Mouse (Mus musculus) heart, embryonic 16.5 days (tissue): Measurements from ENCODE around the gene Sh3bgrl. TPM values are rescaled to one million over a fixed set of nuclear protein-coding genes. Genes with fewer than 3 reads are reported as not detected.
"Not testable (repeated sequence)": the region's sequence is repeated elsewhere in the genome, so short reads cannot be mapped to it uniquely, and the experiment has no call there.

Experiments used
- ATAC-seq: fragments of 200-750 bp; cut with Nextera tagmentation; replicated peaks from 2 replicates; pipeline ENCODE4 v1.8.0; 2017; ENCODE audit warnings: moderate number of reproducible peaks; ENCODE audit not compliant: insufficient read depth, low FRiP score; ENCODE audit errors: extremely low read depth
- H3K27ac ChIP-seq: fragments of 300-500 bp; sonication (generic); 2 replicates; pipeline ENCODE4 v1.5.1; 2014; ENCODE audit warnings: mild to moderate bottlenecking, low read length, control low read depth, moderate library complexity
- H3K27me3 ChIP-seq: fragments of 300-500 bp; sonication (generic); 2 replicates; pipeline ENCODE4 v1.6.1; 2014; ENCODE audit warnings: low read length, mixed read lengths; ENCODE audit not compliant: control insufficient read depth, insufficient read depth
- H3K36me3 ChIP-seq: fragments of 300-500 bp; sonication (generic); 2 replicates; pipeline ENCODE4 v1.6.1; 2014; ENCODE audit not compliant: control insufficient read depth, insufficient read depth
- H3K4me1 ChIP-seq: fragments of 300-500 bp; sonication (generic); 2 replicates; pipeline ENCODE4 v1.6.1; 2014; ENCODE audit warnings: low read length, mixed read lengths; ENCODE audit not compliant: control insufficient read depth, insufficient read depth
- H3K4me2 ChIP-seq: fragments of 300-500 bp; sonication (generic); 2 replicates; pipeline ENCODE4 v1.6.1; 2014; ENCODE audit warnings: low read depth, mild to moderate bottlenecking, control low read depth, low read length
- H3K4me3 ChIP-seq: fragments of 300-500 bp; sonication (generic); 2 replicates; pipeline ENCODE4 v1.5.1; 2014; ENCODE audit warnings: mild to moderate bottlenecking, control low read depth, low read length
- H3K9ac ChIP-seq: fragments of 300-500 bp; sonication (generic); 2 replicates; pipeline ENCODE4 v1.6.1; 2014; ENCODE audit warnings: low read length, control low read depth
- H3K9me3 ChIP-seq: fragments of 300-500 bp; sonication (generic); replicated peaks from 2 replicates; pipeline ENCODE4 v1.6.1; 2016; ENCODE audit warnings: low read length; ENCODE audit not compliant: control insufficient read depth
- WGBS: fragments of 180-500 bp; shearing (Covaris S2); extraction: QIAGEN DNeasy Blood & Tissue Kit; methylation state at CpG from one replicate; pipeline ENCODE4 v1.1.7; 2014; 5-methylcytosine and 5-hydroxymethylcytosine counted together
- polyA plus RNA-seq: library from polyadenylated mRNA; unstranded; fragments of >200 nt; fragmentation: Nextera tagmentation; extraction: Ambion mirVana; gene quantifications from 2 replicates; pipeline ENCODE4 v1.2.1, GENCODE M21; 2015

Sh3bgrl gene
- 75.2 and 78.3 TPM in 2 replicates for polyA plus RNA-seq

DNA sequence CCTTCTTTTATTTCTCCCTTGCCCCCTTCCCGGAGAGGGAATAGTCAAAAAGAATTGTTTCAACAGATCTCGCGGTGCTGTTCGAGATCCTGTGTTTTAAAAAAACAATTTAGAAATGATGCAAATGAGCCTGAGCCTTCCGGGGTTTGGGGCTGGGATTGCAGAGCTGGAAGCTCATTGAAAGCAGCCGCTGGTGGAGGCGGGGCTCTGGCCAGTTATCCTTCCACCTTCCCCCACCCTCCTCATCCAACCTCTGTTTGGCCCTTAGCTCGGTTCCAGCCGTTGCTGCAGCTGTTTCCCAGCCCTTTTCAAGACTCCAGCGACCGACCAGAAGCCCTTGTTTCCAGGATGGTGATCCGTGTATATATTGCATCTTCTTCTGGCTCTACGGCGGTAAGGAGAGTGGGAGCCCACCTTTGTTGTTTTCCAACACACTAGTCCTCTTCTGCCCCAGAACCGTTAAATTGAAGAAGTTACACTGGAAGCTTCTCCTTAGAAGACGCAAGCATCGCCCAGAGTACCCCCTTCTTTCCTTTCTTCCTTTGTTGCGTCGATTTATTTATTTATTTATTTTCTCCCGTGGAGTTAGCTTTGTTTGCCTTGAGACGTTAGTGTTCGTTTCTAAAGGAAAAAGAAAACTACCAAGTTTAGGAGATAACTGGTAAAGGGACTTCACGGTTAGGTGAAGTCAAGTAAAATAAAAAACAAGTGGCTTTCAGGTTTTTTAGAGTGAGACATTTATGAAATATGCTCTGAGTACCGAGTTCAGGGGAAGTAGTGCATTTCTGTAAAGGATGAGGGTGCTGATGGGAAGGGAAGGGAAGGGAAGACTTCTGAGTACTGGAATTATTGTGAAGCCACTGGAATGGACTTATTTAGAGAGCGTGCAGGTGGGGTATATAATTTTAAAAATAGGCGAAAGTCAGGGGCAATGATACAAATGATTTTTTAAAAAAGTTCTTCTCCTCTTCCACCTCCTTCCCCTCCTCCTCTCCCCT, at the start of gene Sh3bgrl:
Sh3bgrl (plus strand) TSS at position 121 of the 998 bp plus-strand sequence.
- peak within 1 kb of the TSS; percentile 55 for H3K4me2 ChIP-seq
- no peaks in the 10 kb centered on the region for H3K27me3 ChIP-seq
- peak within 1 kb of the TSS; percentile 70 for H3K4me3 ChIP-seq
- no peaks in the 10 kb centered on the region for H3K36me3 ChIP-seq
- peak; percentile 97 for ATAC-seq
- no peaks in the 10 kb centered on the region for H3K9me3 ChIP-seq
- no peaks in the 10 kb centered on the region for H3K4me1 ChIP-seq
- peak within 1 kb of the TSS; percentile 89 for H3K27ac ChIP-seq
- peak within 1 kb of the TSS; percentile 76 for H3K9ac ChIP-seq
- 9% methylated on average over 26 of the region's 26 CpGs for WGBS

DNA sequence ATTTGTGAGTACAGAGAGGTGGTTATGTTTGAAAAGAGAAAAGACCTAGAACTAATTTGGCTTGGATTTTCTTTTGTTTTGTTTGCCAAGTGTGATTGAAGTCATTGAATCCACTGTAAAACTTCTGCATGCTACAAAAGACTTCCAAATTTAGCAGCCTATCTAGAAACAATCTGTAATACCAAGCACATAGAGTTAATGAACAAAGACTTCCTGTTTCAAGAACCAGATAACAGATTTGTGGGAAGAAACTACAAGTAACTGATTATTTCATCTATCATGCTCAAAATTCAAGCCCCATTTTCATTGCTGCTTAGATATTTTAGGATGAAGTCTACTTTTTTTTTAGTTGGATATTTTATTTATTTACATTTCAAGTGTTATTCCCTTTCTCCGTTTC, 47.4 kb upstream of the Sh3bgrl start:
- H3K27me3 ChIP-seq: no peaks in the 10 kb centered on the region
- no peak overlapping the region for H3K4me3 ChIP-seq
- H3K9ac ChIP-seq: no peak overlapping the region
- H3K36me3 ChIP-seq: no peaks in the 10 kb centered on the region
- 61% methylated on average over 1 of the region's 1 CpGs for WGBS
- no peak overlapping the region for H3K27ac ChIP-seq
- H3K4me2 ChIP-seq: no peak overlapping the region
- no peak for ATAC-seq
- H3K9me3 ChIP-seq: no peaks in the 10 kb centered on the region
- H3K4me1 ChIP-seq: no peaks in the 10 kb centered on the region

DNA sequence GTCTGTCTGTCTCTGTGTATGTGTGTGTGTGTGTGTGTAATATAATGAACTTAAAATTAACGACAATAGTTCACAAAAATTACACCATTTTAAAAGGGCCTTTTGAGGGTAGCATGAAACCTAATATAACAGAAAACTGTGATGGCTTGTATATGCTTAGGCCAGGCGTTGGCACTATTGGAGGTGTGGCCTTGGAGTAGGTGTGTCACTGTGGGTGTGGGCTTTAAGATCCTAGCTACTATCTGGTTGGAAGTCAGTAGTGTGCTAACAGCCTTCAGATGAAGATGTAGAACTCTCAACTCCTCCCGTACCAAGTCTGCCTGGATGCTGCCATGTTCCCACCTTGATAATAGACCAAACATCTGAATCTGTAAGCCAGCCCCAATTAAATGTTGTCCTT, 23.4 kb upstream of the Sh3bgrl start:
- Histone ChIP-seq H3K27ac (no peak overlapping the region), H3K9ac (no peak overlapping the region), H3K9me3 (no peaks in the 10 kb centered on the region), H3K4me3 (no peak overlapping the region), H3K4me2 (no peak overlapping the region), H3K27me3 (no peaks in the 10 kb centered on the region), H3K36me3 (no peaks in the 10 kb centered on the region), H3K4me1 (no peaks in the 10 kb centered on the region)
- no peak for ATAC-seq
- WGBS: 74% methylated on average over 3 of the region's 3 CpGs

DNA sequence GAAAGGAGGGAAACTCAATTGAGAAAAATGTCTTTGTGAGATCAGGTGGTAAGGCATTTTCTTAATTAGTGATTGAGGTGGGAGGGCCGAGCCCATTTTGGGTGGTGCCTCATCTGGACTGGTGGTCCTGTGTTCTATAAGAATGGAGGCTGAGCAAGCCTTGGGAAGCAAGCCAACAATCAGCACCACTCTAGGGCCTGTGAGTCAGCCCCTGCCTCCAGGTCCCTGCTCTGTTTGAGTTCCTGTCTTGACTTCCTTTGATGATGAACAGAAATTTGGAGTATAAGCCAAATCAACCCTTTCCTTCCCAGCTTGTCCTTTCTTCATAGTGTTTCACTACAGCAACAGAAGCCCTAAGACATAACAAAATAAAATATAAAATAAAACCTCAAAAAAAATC, 19.4 kb upstream of the Sh3bgrl start:
- Histone ChIP-seq H3K4me3 (no peak overlapping the region), H3K9ac (no peak overlapping the region), H3K4me1 (no peaks in the 10 kb centered on the region), H3K36me3 (no peaks in the 10 kb centered on the region), H3K9me3 (no peaks in the 10 kb centered on the region), H3K27ac (no peak overlapping the region), H3K4me2 (no peak overlapping the region), H3K27me3 (no peaks in the 10 kb centered on the region)
- no peak for ATAC-seq
- 60% methylated on average over 1 of the region's 1 CpGs for WGBS

- Histone ChIP-seq H3K4me2 (no peak overlapping the region), H3K9ac (no peak overlapping the region), H3K27me3 (no peaks in the 10 kb centered on the region), H3K36me3 (no peaks in the 10 kb centered on the region), H3K4me3 (no peak overlapping the region), H3K4me1 (no peaks in the 10 kb centered on the region), H3K27ac (no peak overlapping the region), H3K9me3 (no peaks in the 10 kb centered on the region)
- no peak for ATAC-seq
- WGBS: 23% methylated on average over 3 of the region's 3 CpGs
Observed at GRCm38 (mm10) chrX:109076355-109076754, 18.8 kb upstream of the Sh3bgrl start.

DNA sequence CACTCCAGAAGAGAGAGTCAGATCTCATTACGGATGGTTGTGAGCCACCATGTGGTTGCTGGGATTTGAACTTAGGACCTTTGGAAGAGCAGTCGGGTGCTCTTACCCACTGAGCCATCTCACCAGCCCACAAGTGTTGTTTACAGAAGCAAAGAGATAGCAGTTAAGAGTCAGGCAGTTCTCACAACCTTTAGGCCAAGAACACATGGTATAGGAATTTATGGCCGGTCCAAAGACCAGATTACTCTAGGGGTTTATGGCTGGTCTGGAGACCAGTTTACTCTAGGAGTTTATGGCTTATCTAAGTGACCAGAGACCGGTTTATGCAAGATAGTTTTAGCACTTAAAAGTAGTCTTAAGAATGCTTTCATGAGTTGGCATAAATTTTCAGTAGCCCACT, 15.8 kb upstream of the Sh3bgrl start:
- H3K4me1 ChIP-seq, H3K36me3 ChIP-seq, H3K4me3 ChIP-seq, H3K9me3 ChIP-seq, H3K9ac ChIP-seq, H3K27ac ChIP-seq, H3K27me3 ChIP-seq, ATAC-seq, H3K4me2 ChIP-seq: not testable (repeated sequence)
- 71% methylated on average over 3 of the region's 4 CpGs for WGBS

- H3K27ac ChIP-seq: no peak overlapping the region
- no peaks in the 10 kb centered on the region for H3K36me3 ChIP-seq
- H3K4me3 ChIP-seq: no peak overlapping the region
- H3K9me3 ChIP-seq: no peaks in the 10 kb centered on the region
- no peak overlapping the region for H3K9ac ChIP-seq
- no peak overlapping the region for H3K4me2 ChIP-seq
- no peaks in the 10 kb centered on the region for H3K27me3 ChIP-seq
- H3K4me1 ChIP-seq: no peaks in the 10 kb centered on the region
- ATAC-seq: no peak
Observed at GRCm38 (mm10) chrX:109087073-109087472, 8.1 kb upstream of the Sh3bgrl start.

DNA sequence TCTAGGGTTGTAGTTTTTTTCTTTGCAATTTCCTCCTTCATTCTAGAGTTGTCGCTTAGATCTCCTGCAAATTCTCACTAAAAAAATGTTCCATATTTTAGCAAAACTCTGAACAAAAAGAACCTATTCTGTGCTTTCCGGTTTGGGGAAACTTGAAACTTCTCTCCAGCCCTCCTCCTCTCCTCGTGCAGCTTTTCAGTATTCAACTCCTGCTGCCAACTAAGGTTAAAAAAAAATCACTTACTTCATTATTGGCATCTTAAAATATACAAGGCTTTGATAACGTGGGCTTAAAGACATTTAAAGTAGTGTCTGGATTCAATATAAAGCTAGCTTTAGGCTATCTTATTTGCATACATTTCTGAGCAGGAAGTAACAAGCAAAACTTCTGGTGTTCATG, 365 bp upstream of the Sh3bgrl start:
- H3K4me2 ChIP-seq: peak overlapping the region; percentile 55
- ATAC-seq: peak; percentile 12; the same call in 1 of the 2 replicates
- WGBS: 9% methylated on average over 4 of the region's 4 CpGs
- no peaks in the 10 kb centered on the region for H3K9me3 ChIP-seq
- peak overlapping the region; percentile 70 for H3K4me3 ChIP-seq
- peak overlapping the region; percentile 61 for H3K9ac ChIP-seq
- H3K36me3 ChIP-seq: no peaks in the 10 kb centered on the region
- peak overlapping the region; percentile 68 for H3K27ac ChIP-seq
- H3K27me3 ChIP-seq: no peaks in the 10 kb centered on the region
- no peaks in the 10 kb centered on the region for H3K4me1 ChIP-seq

DNA sequence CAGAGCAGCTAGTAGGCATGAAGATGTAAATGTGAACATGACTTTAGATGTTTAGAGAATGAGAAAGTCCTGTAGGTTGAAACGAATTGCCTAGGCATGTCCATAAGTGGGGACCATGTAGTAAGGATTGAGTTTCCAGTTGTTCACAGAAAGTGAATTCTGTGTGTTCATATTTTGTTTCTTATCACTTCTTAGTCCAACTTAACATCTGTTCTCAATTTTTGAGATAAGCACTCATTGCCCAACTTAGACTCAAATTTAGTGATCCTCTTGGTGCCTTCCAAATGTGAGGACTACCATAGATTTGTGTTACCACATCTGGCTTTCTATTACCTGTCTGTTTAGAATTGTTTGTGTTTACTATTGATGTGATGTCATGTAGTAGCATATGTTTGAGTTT, 3.3 kb downstream of the Sh3bgrl start:
- 73% methylated on average over 1 of the region's 1 CpGs for WGBS
- no peaks in the 10 kb centered on the region for H3K27me3 ChIP-seq
- no peak overlapping the region for H3K4me2 ChIP-seq
- H3K4me3 ChIP-seq: no peak overlapping the region
- no peaks in the 10 kb centered on the region for H3K9me3 ChIP-seq
- no peak overlapping the region for H3K9ac ChIP-seq
- H3K27ac ChIP-seq: no peak overlapping the region
- H3K4me1 ChIP-seq: no peaks in the 10 kb centered on the region
- no peak for ATAC-seq
- no peaks in the 10 kb centered on the region for H3K36me3 ChIP-seq
